Mouse (Mus musculus): ENCODE measurements around the gene Ppp5c.

Ppp5c gene

GRCm38 (mm10) chr7:17054325-17054989, 26.7 kb upstream of the Ppp5c start:
- peak in 1 of 2 experiments; percentile 6 for DNase-seq (ENCODE audit: low spot score in 2 of 2)

GRCm38 (mm10) chr7:17050933-17051594, 23.3 kb upstream of the Ppp5c start:
- no peak for DNase-seq (ENCODE audit: low spot score in 2 of 2)

GRCm38 (mm10) chr7:17050491-17050890, 22.8 kb upstream of the Ppp5c start:
- no peak for DNase-seq (ENCODE audit: low spot score in 2 of 2)

GRCm38 (mm10) chr7:17048431-17049190, 20.9 kb upstream of the Ppp5c start:
- DNase-seq (ENCODE audit: low spot score in 2 of 2) = no peak

- no peak for DNase-seq (ENCODE audit: low spot score in 2 of 2)
Measured at GRCm38 (mm10) chr7:17047041-17047682, 19.4 kb upstream of the Ppp5c start.

GRCm38 (mm10) chr7:17045743-17046142, 18.0 kb upstream of the Ppp5c start:
- no peak for DNase-seq (ENCODE audit: low spot score in 2 of 2)

GRCm38 (mm10) chr7:17039373-17039772, 11.6 kb upstream of the Ppp5c start:
- DNase-seq (ENCODE audit: low spot score in 2 of 2) = no peak

- DNase-seq (ENCODE audit: low spot score in 2 of 2) = no peak
Measured at GRCm38 (mm10) chr7:17038018-17038695, 10.4 kb upstream of the Ppp5c start.

- DNase-seq (ENCODE audit: low spot score in 2 of 2) = no peak
Measured at GRCm38 (mm10) chr7:17030239-17030638, 2.5 kb upstream of the Ppp5c start.

GRCm38 (mm10) chr7:17028923-17029322, 1.2 kb upstream of the Ppp5c start:
- no peak for DNase-seq (ENCODE audit: low spot score in 2 of 2)

GRCm38 (mm10) chr7:17026710-17027587, 775 bp downstream of the Ppp5c start:
- DNase-seq (ENCODE audit: low spot score in 2 of 2) = no peak

GRCm38 (mm10) chr7:17025896-17026622, 1.7 kb downstream of the Ppp5c start:
- DNase-seq (ENCODE audit: low spot score in 2 of 2) = no peak

GRCm38 (mm10) chr7:17025505-17025894, 2.2 kb downstream of the Ppp5c start:
- no peak for DNase-seq (ENCODE audit: low spot score in 2 of 2)

GRCm38 (mm10) chr7:17024814-17025504, 2.8 kb downstream of the Ppp5c start:
- DNase-seq (ENCODE audit: low spot score in 2 of 2) = no peak

GRCm38 (mm10) chr7:17024141-17024540, 3.6 kb downstream of the Ppp5c start:
- no peak for DNase-seq (ENCODE audit: low spot score in 2 of 2)

- DNase-seq (ENCODE audit: low spot score in 2 of 2) = no peak
Measured at GRCm38 (mm10) chr7:17023701-17024100, 4.0 kb downstream of the Ppp5c start.

GRCm38 (mm10) chr7:17022176-17022575, 5.5 kb downstream of the Ppp5c start:
- no peak for DNase-seq (ENCODE audit: low spot score in 2 of 2)

- DNase-seq (ENCODE audit: low spot score in 2 of 2) = no peak
Measured at GRCm38 (mm10) chr7:17019426-17020166, 8.1 kb downstream of the Ppp5c start.

- DNase-seq (ENCODE audit: low spot score in 2 of 2) = no peak
Measured at GRCm38 (mm10) chr7:17017921-17018320, 9.8 kb downstream of the Ppp5c start.

Data from frontal cortex, postnatal 10 days (tissue).